Mouse (Mus musculus): ENCODE measurements around the gene Eya4. TPM values are rescaled to one million over a fixed set of nuclear protein-coding genes. Genes with fewer than 3 reads are reported as not detected.

Eya4 gene
- polyA plus RNA-seq, 1 experiment from 2014 or later, result 16.8 TPM

GRCm38 (mm10) chr10:23127947-23128346 lies 222.6 kb downstream of the Eya4 start:
- no peaks in the 10 kb centered on the region; the same call in 1 of the 2 replicates for H3K36me3 ChIP-seq (replicated peaks; ENCODE audit: control insufficient read depth, insufficient read depth, low read depth, low read length)
- H3K27ac ChIP-seq (replicated peaks; ENCODE audit: low read depth, low read length), result no peak overlapping the region
- no peaks in the 10 kb centered on the region for H3K27me3 ChIP-seq (ENCODE audit: control insufficient read depth, insufficient read depth, low read length)
- DNase-seq (ENCODE audit: low spot score) (no peak), ATAC-seq (replicated peaks; ENCODE audit: insufficient number of reproducible peaks, low FRiP score, low TSS enrichment, low read depth) (no peak)
- no peak overlapping the region for H3K9ac ChIP-seq (replicated peaks; ENCODE audit: low read length)
- no peak overlapping the region for H3K4me3 ChIP-seq (ENCODE audit: low read depth, low read length)
- H3K4me2 ChIP-seq (ENCODE audit: low read depth, low read length), result no peak overlapping the region
- 67% methylated on average over 1 of the region's 1 CpGs for WGBS
- no peaks in the 10 kb centered on the region for H3K9me3 ChIP-seq (replicated peaks; ENCODE audit: control insufficient read depth, low read length)
- no peaks in the 10 kb centered on the region for H3K4me1 ChIP-seq (ENCODE audit: control insufficient read depth, insufficient read depth, low read length)

GRCm38 (mm10) chr10:23127151-23127550 lies 223.4 kb downstream of the Eya4 start:
- no peaks in the 10 kb centered on the region for H3K9me3 ChIP-seq (replicated peaks; ENCODE audit: control insufficient read depth, low read length)
- DNase-seq (ENCODE audit: low spot score), result no peak
- no peak overlapping the region for H3K4me2 ChIP-seq (ENCODE audit: low read depth, low read length)
- no peaks in the 10 kb centered on the region for H3K4me1 ChIP-seq (ENCODE audit: control insufficient read depth, insufficient read depth, low read length)
- WGBS, result 77% methylated on average over 1 of the region's 1 CpGs
- no peak for ATAC-seq (replicated peaks; ENCODE audit: insufficient number of reproducible peaks, low FRiP score, low TSS enrichment, low read depth)
- no peaks in the 10 kb centered on the region; the same call in 1 of the 2 replicates for H3K36me3 ChIP-seq (replicated peaks; ENCODE audit: control insufficient read depth, insufficient read depth, low read depth, low read length)
- no peak overlapping the region for H3K27ac ChIP-seq (replicated peaks; ENCODE audit: low read depth, low read length)
- no peaks in the 10 kb centered on the region for H3K27me3 ChIP-seq (ENCODE audit: control insufficient read depth, insufficient read depth, low read length)
- H3K4me3 ChIP-seq (ENCODE audit: low read depth, low read length), result no peak overlapping the region
- H3K9ac ChIP-seq (replicated peaks; ENCODE audit: low read length), result no peak overlapping the region

GRCm38 (mm10) chr10:23126529-23126928 lies 224.1 kb downstream of the Eya4 start:
- WGBS, result 77% methylated on average over 5 of the region's 5 CpGs

GRCm38 (mm10) chr10:23120437-23120836 lies 230.1 kb downstream of the Eya4 start:
- no peaks in the 10 kb centered on the region for H3K9me3 ChIP-seq (replicated peaks; ENCODE audit: control insufficient read depth, low read length)
- ATAC-seq (replicated peaks; ENCODE audit: insufficient number of reproducible peaks, low FRiP score, low TSS enrichment, low read depth) (no peak), DNase-seq (ENCODE audit: low spot score) (no peak)
- H3K27me3 ChIP-seq (ENCODE audit: control insufficient read depth, insufficient read depth, low read length), result no peaks in the 10 kb centered on the region
- no peak overlapping the region for H3K4me3 ChIP-seq (ENCODE audit: low read depth, low read length)
- H3K27ac ChIP-seq (replicated peaks; ENCODE audit: low read depth, low read length), result no peak overlapping the region
- no peaks in the 10 kb centered on the region; the same call in 1 of the 2 replicates for H3K36me3 ChIP-seq (replicated peaks; ENCODE audit: control insufficient read depth, insufficient read depth, low read depth, low read length)
- 49% methylated on average over 2 of the region's 2 CpGs for WGBS
- H3K9ac ChIP-seq (replicated peaks; ENCODE audit: low read length), result no peak overlapping the region
- no peaks in the 10 kb centered on the region; the same call in 1 of the 2 replicates for H3K4me1 ChIP-seq (ENCODE audit: control insufficient read depth, insufficient read depth, low read length)
- H3K4me2 ChIP-seq (ENCODE audit: low read depth, low read length), result no peak overlapping the region

More at GRCm38 (mm10) chr10:23126529-23126928, 224.1 kb downstream of the Eya4 start:
- no peak overlapping the region for H3K27ac ChIP-seq (replicated peaks; ENCODE audit: low read depth, low read length)
- no peaks in the 10 kb centered on the region for H3K27me3 ChIP-seq (ENCODE audit: control insufficient read depth, insufficient read depth, low read length)
- no peak overlapping the region for H3K4me2 ChIP-seq (ENCODE audit: low read depth, low read length)
- no peak overlapping the region for H3K4me3 ChIP-seq (ENCODE audit: low read depth, low read length)
- no peaks in the 10 kb centered on the region for H3K9me3 ChIP-seq (replicated peaks; ENCODE audit: control insufficient read depth, low read length)
- H3K4me1 ChIP-seq (ENCODE audit: control insufficient read depth, insufficient read depth, low read length), result no peaks in the 10 kb centered on the region
- no peak for ATAC-seq (replicated peaks; ENCODE audit: insufficient number of reproducible peaks, low FRiP score, low TSS enrichment, low read depth)
- no peak for DNase-seq (ENCODE audit: low spot score)
- H3K9ac ChIP-seq (replicated peaks; ENCODE audit: low read length), result no peak overlapping the region
- no peaks in the 10 kb centered on the region; the same call in 1 of the 2 replicates for H3K36me3 ChIP-seq (replicated peaks; ENCODE audit: control insufficient read depth, insufficient read depth, low read depth, low read length)

DNA sequence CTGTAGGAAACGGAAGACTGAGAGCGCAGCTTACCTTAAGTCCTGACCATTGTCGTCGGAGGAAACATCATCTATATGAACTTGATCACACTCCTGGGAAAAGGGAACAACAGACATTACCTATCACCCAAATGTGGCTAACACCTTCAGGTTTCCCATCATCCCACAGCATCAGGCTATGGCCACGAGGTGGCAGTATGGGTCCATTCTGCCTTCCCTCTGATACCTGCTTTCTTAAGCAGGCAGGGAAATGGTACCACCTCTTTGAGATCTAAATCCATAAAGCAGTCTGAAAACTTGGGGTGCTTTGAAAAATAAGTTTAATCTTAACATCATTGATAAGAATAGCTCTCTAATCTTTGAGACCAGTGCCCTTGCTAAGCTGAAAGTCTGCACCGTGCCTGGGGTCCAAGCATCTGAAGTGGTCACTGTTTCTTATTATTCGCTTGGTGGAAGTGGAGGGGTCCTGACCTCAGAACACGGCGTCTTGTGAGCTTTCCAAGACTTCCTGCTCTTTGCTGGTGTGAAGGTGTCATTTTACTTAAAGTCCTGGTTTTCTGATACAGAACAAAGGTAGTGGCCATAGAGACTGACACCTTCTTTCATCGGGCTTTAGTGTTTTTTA lies 233.7 kb downstream of the Eya4 start:
- DNase-seq (ENCODE audit: low spot score) (peak; percentile 86), ATAC-seq (replicated peaks; ENCODE audit: insufficient number of reproducible peaks, low FRiP score, low TSS enrichment, low read depth) (no peak)
- Histone ChIP-seq H3K9ac (replicated peaks; ENCODE audit: low read length) (no peak overlapping the region), H3K4me2 (ENCODE audit: low read depth, low read length) (no peak overlapping the region), H3K27ac (replicated peaks; ENCODE audit: low read depth, low read length) (no peak overlapping the region), H3K4me3 (ENCODE audit: low read depth, low read length) (no peak overlapping the region), H3K36me3 (replicated peaks; ENCODE audit: control insufficient read depth, insufficient read depth, low read depth, low read length) (no peaks in the 10 kb centered on the region), H3K9me3 (replicated peaks; ENCODE audit: control insufficient read depth, low read length) (no peaks in the 10 kb centered on the region), H3K4me1 (ENCODE audit: control insufficient read depth, insufficient read depth, low read length) (no peaks in the 10 kb centered on the region; the same call in 1 of the 2 replicates), H3K27me3 (ENCODE audit: control insufficient read depth, insufficient read depth, low read length) (no peaks in the 10 kb centered on the region)
- 32% methylated on average over 10 of the region's 10 CpGs for WGBS

DNA sequence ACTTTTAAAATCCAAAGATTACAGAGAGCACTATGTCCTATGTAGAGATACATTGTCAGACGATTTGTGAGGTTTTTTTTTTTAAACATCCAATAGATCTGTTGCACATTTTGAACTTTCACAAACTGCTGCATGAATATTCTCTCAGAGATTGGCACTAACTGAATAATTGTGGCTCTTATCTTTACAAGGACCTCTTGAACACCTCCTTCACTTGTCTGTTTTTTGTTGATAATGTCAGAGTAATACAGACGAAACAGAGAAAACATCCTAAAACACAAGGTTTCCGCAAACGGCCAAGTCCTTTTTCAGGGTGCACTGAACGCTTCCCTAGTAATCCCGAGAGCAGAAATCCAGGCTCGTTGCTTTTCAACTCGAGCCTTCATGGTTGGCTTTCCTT lies 234.5 kb downstream of the Eya4 start:
- Histone ChIP-seq H3K9ac (replicated peaks; ENCODE audit: low read length) (no peak overlapping the region), H3K4me3 (ENCODE audit: low read depth, low read length) (no peak overlapping the region), H3K27ac (replicated peaks; ENCODE audit: low read depth, low read length) (no peak overlapping the region), H3K4me1 (ENCODE audit: control insufficient read depth, insufficient read depth, low read length) (no peaks in the 10 kb centered on the region; the same call in 1 of the 2 replicates), H3K27me3 (ENCODE audit: control insufficient read depth, insufficient read depth, low read length) (no peaks in the 10 kb centered on the region), H3K36me3 (replicated peaks; ENCODE audit: control insufficient read depth, insufficient read depth, low read depth, low read length) (no peaks in the 10 kb centered on the region), H3K4me2 (ENCODE audit: low read depth, low read length) (no peak overlapping the region), H3K9me3 (replicated peaks; ENCODE audit: control insufficient read depth, low read length) (no peaks in the 10 kb centered on the region)
- DNase-seq (ENCODE audit: low spot score) (no peak), ATAC-seq (replicated peaks; ENCODE audit: insufficient number of reproducible peaks, low FRiP score, low TSS enrichment, low read depth) (no peak)
- WGBS, result 81% methylated on average over 8 of the region's 8 CpGs

GRCm38 (mm10) chr10:23115321-23115720 lies 235.3 kb downstream of the Eya4 start:
- Histone ChIP-seq H3K9me3 (replicated peaks; ENCODE audit: control insufficient read depth, low read length) (no peaks in the 10 kb centered on the region), H3K27ac (replicated peaks; ENCODE audit: low read depth, low read length) (no peak overlapping the region), H3K4me1 (ENCODE audit: control insufficient read depth, insufficient read depth, low read length) (no peaks in the 10 kb centered on the region; the same call in 1 of the 2 replicates), H3K27me3 (ENCODE audit: control insufficient read depth, insufficient read depth, low read length) (no peaks in the 10 kb centered on the region), H3K36me3 (replicated peaks; ENCODE audit: control insufficient read depth, insufficient read depth, low read depth, low read length) (no peaks in the 10 kb centered on the region), H3K4me3 (ENCODE audit: low read depth, low read length) (no peak overlapping the region), H3K4me2 (ENCODE audit: low read depth, low read length) (no peak overlapping the region), H3K9ac (replicated peaks; ENCODE audit: low read length) (no peak overlapping the region)
- WGBS, result 77% methylated on average over 3 of the region's 3 CpGs
- DNase-seq (ENCODE audit: low spot score) (no peak), ATAC-seq (replicated peaks; ENCODE audit: insufficient number of reproducible peaks, low FRiP score, low TSS enrichment, low read depth) (no peak)

DNA sequence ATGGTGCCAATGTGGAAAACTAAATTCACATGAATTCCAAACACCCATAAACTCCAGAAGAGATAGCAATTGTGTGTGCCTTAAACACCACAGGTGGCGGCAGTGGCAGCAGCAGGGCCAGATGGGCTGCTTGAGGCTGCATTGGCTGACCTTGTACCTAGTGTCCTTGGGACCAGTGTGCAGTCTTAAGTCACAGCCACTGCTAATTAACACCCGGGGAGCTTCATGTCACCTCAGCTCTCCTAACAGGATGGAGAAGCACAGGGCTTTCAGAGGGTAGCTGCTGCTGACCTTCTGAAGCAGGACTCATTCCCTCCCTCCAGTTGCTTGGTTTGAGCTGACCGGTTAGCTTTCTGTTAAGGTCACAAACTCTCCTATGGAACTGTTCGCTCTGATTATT lies 242.5 kb downstream of the Eya4 start:
- 78% methylated on average over 4 of the region's 4 CpGs for WGBS
- Histone ChIP-seq H3K4me3 (ENCODE audit: low read depth, low read length) (no peak overlapping the region), H3K27ac (replicated peaks; ENCODE audit: low read depth, low read length) (no peak overlapping the region), H3K4me2 (ENCODE audit: low read depth, low read length) (no peak overlapping the region), H3K4me1 (ENCODE audit: control insufficient read depth, insufficient read depth, low read length) (no peaks in the 10 kb centered on the region), H3K36me3 (replicated peaks; ENCODE audit: control insufficient read depth, insufficient read depth, low read depth, low read length) (no peaks in the 10 kb centered on the region), H3K9ac (replicated peaks; ENCODE audit: low read length) (no peak overlapping the region), H3K27me3 (ENCODE audit: control insufficient read depth, insufficient read depth, low read length) (no peaks in the 10 kb centered on the region), H3K9me3 (replicated peaks; ENCODE audit: control insufficient read depth, low read length) (no peaks in the 10 kb centered on the region)
- DNase-seq (ENCODE audit: low spot score), result no peak
- no peak for ATAC-seq (replicated peaks; ENCODE audit: insufficient number of reproducible peaks, low FRiP score, low TSS enrichment, low read depth)
